Mouse (Mus musculus): ENCODE data around the gene Gm10073. TPM values are rescaled to one million over a fixed set of nuclear protein-coding genes. Genes with fewer than 3 reads are reported as not detected.
"Not testable (repeated sequence)": the region's sequence is repeated elsewhere in the genome, so short reads cannot be mapped to it uniquely, and the experiment has no call there.

The Gm10073 gene
- total RNA-seq, 2 experiments from 2014 or later = 20.6 TPM; not detected in 1

DNA sequence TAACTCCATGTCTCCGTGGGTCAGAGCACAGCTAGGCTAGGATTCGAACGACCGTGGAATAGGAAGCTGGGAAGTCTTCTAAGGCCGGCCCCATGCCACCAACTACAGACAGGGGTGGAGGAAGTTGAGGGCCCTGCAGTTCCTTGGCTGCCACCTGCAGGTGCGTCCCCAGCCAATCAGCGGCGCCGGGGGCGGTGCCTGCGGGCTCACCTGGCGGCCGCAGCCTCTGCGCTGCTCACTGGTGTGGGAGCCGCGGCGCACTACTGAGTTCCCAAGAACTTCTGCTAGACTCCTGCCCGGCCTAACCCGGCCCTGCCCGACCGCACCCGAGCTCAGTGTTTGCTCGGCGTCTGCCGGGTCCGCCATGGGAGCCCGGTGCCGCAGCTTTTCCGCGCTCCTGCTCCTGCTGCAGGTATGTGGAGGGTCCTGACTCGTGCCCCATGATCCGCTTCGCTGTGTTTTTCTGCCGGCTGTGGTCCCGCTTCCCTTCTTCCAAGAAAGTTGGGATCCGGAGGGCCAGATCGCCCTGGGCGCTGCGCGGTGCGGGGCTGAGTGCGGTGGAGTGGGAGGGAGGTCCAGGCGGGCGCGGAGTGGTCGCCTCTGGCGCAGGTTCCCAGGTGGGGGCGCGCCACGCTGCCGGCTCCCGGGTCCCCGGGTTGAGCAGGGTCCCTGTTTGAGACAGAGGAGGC, 30.0 kb upstream of the Gm10073 start, which contains the start of gene Cdh1:
Gene Cdh1 (plus strand): TSS at position 221 of the 689 bp plus-strand sequence.
- no peak for ATAC-seq (replicated peaks; ENCODE audit: low FRiP score, poor library complexity, severe bottlenecking)

GRCm38 (mm10) chr8:106599265-106599979, 26.2 kb upstream of the Gm10073 start:
- ATAC-seq (replicated peaks; ENCODE audit: low FRiP score, poor library complexity, severe bottlenecking) = no peak

DNA sequence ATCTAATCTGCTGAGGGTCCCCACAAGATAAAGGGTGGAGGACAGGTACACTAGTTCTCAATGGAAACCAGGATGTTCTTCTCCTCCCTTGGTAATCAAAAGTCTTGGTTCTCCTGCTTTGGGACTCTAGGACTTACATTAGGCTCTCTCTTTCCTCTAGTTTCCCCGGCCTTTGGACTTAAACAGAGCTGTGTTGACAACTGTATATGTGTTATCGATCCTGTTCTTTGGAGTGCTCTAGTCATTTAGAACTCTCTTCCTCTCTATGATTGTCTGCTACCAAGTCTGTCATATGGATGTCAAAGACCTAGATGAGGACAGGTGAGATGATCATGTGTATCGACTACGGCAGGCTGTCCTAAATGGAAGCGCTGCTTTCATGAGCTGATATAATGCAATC, 23.8 kb upstream of the Gm10073 start:
- ATAC-seq (replicated peaks; ENCODE audit: low FRiP score, poor library complexity, severe bottlenecking) = no peak

- not testable (repeated sequence) for ATAC-seq (replicated peaks; ENCODE audit: low FRiP score, poor library complexity, severe bottlenecking)
Measured at GRCm38 (mm10) chr8:106595623-106596022, 22.4 kb upstream of the Gm10073 start.

- no peak for ATAC-seq (replicated peaks; ENCODE audit: low FRiP score, poor library complexity, severe bottlenecking)
Measured at GRCm38 (mm10) chr8:106592458-106592857, 19.2 kb upstream of the Gm10073 start.

DNA sequence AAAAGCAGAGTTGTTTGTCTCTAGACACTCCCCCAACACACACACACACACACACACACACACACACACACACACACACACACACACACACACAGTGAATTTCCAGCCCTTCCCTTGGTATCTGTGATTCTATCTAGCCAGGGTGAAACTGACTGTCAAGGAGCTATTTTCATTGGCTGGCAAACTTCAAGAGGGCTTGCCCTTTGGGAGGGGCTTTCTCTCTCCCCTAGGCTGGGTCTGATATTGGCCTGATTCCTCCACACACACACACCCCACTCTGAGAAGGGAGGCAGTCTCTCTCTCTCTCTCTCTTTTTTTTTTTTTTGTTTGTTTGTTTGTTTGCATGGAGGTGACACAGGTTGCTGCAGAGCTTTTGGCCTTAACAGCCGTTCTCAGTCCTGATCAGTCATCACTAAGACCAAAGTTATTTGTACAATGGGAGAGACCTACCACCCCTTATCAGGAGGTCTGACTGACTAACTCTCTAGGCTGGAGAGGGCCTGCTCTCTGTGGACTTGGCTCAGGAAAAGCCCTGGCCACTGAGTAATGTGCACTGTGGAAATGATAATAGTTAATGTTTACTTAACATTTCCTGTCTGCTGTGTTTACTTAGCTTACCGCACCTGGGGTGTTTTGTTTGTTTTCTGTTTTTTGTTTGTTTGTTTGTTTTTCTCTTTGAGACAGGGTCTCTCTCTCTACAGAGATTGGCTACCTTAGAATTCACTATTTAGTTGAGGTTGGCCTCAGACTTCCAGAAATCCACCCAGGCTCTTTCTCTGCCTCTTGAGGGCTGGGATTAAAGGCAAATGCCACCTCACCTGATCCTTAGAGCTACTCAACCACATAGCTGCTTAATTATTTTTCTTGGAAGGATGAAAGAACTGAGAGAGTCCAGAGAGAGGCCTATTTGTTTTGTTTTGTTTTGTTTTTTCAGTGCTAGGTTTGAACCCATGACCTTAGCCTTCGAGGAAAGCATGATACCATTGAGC, 15.5 kb upstream of the Gm10073 start:
- no peak for ATAC-seq (replicated peaks; ENCODE audit: low FRiP score, poor library complexity, severe bottlenecking)

GRCm38 (mm10) chr8:106586896-106587295, 13.6 kb upstream of the Gm10073 start:
- no peak for ATAC-seq (replicated peaks; ENCODE audit: low FRiP score, poor library complexity, severe bottlenecking)

GRCm38 (mm10) chr8:106585671-106586037, 12.4 kb upstream of the Gm10073 start:
- ATAC-seq (replicated peaks; ENCODE audit: low FRiP score, poor library complexity, severe bottlenecking) = no peak

DNA sequence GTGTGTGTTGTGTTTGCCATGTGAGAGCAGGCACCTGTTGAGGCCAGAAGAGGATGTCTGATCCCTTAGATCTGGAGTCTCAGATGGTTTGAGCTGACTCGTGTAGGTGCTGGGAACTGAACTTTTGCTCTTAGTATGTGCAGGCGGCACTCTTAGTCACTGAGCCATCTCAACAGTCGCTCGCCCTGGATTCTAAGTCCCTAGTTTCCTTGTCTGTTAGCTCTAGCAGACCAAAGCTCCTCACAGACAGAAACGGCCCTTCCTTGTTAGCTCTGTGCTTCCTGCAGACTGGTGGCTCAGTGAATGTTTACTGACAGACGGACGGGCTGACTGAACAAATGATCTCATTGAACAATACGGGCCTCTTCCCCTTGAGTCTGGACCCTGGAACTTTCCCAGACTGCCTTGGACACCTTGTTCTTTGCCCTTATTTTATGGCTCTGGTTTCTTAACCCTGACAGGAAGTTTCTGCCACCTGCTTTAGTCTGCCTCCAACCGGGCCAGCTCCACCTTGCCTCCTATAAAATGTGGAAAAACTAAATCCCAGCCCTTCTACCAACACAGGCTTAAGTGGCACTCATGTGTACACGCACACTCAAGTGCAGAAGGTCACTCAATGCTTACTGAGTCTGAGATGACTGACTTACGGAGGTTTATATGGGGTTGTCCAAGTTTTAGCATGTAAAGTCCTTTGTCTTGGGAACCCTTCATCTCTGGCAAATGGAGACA, 11.8 kb upstream of the Gm10073 start:
- no peak for ATAC-seq (replicated peaks; ENCODE audit: low FRiP score, poor library complexity, severe bottlenecking)

GRCm38 (mm10) chr8:106581344-106582088, 8.3 kb upstream of the Gm10073 start:
- no peak for ATAC-seq (replicated peaks; ENCODE audit: low FRiP score, poor library complexity, severe bottlenecking)

GRCm38 (mm10) chr8:106579510-106579909, 6.2 kb upstream of the Gm10073 start:
- ATAC-seq (replicated peaks; ENCODE audit: low FRiP score, poor library complexity, severe bottlenecking) = no peak

DNA sequence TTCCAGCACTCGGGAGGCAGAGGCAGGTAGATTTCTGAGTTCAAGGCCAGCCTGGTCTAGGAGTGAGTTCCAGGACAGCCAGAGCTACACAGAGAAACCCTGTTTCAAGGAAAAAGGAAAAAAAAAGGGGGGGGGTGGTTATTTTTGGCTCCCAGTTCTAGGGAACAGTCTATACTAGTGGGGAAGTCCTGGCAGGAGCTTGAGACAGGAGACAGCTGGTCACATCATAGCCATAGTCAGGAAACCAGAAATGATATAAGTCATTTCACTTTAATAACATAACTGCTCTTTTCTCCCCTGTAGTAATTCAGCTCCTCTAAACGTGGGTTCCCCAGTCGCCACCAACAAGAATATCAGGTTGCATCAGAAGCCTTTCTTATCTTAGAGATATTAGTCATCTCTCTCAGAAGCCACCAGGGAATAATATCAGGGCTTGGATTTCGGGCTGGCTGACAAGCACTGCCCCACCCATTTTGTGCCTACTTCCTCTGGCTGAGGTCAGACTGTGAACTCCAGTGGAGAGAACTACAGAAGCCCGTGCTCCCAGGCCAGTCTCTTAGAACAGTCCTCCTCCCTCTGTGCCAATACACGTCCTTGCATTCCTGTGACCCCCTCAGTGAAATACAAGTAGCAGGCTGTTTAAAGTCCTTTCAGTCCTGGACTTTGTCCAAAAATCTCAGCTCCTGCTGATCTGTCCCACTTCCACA, 3.7 kb upstream of the Gm10073 start:
- ATAC-seq (replicated peaks; ENCODE audit: low FRiP score, poor library complexity, severe bottlenecking) = no peak

- ATAC-seq (replicated peaks; ENCODE audit: low FRiP score, poor library complexity, severe bottlenecking) = no peak
Measured at GRCm38 (mm10) chr8:106574283-106574682, 1.0 kb upstream of the Gm10073 start.

DNA sequence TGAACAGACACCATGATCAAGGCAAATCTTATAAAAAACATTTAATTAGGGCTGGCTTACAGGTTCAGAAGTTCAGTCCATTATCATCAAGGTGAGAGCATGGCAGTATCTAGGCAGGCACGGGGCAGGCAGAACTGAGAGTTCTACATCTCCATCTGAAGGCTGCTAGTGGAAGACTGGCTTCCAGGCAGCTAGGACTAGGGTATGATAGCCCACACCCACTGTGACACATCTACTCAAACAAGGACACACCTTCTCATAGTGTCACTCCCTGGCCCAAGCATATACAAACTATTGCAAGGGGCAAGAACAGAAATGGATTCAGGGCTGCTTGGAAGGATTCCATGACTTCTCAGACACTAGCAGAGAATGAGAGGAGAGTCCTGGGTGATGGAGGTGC, 1.1 kb downstream of the Gm10073 start:
- ATAC-seq (replicated peaks; ENCODE audit: low FRiP score, poor library complexity, severe bottlenecking) = not testable (repeated sequence)

- no peak for ATAC-seq (replicated peaks; ENCODE audit: low FRiP score, poor library complexity, severe bottlenecking)
Measured at GRCm38 (mm10) chr8:106571551-106572172, 1.6 kb downstream of the Gm10073 start.

- ATAC-seq (replicated peaks; ENCODE audit: low FRiP score, poor library complexity, severe bottlenecking) = no peak
Measured at GRCm38 (mm10) chr8:106570386-106570785, 2.9 kb downstream of the Gm10073 start.

GRCm38 (mm10) chr8:106569006-106569405, 4.3 kb downstream of the Gm10073 start:
- ATAC-seq (replicated peaks; ENCODE audit: low FRiP score, poor library complexity, severe bottlenecking) = no peak

DNA sequence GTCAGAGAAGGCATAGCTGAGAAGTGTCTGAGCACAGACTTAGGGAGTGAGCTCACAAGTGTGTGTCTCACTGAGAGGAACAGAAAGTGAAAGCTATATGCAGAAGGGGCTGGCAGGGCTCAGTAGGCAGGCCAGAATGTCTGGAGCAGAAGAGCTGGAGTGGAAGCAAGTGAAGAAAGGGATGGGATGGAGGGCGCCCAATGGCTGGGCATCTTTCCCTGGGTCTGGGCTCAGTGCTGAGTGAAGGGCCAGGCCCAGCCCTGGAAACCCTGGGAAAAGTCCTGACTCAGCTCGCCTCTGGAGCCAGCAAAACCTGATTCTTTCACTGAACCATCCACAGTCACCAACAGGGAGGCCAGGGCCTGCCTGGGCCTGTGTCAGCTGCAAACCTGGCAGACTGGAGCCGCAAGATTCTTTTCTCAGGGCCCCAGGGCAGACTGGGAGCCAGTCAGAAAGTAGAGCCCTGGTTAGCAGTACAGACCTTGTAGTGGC, 9.5 kb downstream of the Gm10073 start:
- ATAC-seq (replicated peaks; ENCODE audit: low FRiP score, poor library complexity, severe bottlenecking) = no peak

All from erythroblast, adult 5-6 weeks (primary cell).